Mouse (Mus musculus) spleen, postnatal 4 days (tissue): Measurements from ENCODE around the gene Asphd1.

Source experiments
- DNase-seq, 2 experiments: peaks; one replicate each; pipeline ENCODE4 v3.0.0; 2022; ENCODE audit warnings: low spot score in 2 of 2

Gene Asphd1

GRCm38 (mm10) chr7:126949403-126949792, at the start of gene Asphd1:
Gene Asphd1, minus strand, starts transcription at chr7:126949582.
- no peak for DNase-seq

DNA sequence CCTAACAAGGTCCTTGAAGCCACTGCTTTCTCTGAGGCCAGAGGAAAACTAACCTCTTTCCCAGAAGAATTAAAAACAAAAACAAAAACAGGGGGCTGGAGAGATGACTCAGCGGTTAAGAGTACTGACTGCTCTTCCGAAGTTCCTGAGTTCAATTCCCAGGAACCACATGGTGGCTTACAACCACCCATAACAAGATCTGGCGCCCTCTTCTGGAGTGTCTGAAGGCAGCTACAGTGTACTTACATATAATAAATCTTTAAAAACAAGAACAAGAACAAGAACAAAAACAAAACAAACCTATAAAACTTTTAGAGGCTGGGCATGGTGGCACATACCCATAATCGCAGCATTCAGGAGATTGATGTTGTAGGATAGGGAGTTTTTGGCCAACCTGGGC, 47.1 kb upstream of the Asphd1 start:
- no peak for DNase-seq

- no peak for DNase-seq
Measured at GRCm38 (mm10) chr7:126988816-126989215, 39.4 kb upstream of the Asphd1 start.

DNA sequence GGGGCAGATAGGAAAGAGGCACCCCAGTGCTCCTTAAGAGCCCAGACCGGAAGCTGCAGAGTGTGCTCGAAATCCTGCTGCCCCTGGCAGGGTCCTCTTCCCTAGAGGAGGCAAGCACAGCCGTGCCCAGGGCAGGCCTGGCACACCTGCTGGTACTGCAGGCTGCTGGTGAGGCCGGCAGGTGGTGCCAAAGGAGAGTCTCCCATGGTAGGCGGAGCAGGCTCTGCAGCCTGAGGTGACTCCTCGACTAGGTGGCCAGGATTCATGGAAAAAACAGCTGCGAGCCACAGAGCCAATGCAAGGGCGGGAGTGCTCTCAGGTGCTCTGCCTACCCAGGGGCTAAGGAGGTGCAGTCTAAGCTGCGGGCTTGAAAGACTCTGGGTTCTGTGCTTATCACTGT, 36.9 kb upstream of the Asphd1 start:
- DNase-seq, result no peak

DNA sequence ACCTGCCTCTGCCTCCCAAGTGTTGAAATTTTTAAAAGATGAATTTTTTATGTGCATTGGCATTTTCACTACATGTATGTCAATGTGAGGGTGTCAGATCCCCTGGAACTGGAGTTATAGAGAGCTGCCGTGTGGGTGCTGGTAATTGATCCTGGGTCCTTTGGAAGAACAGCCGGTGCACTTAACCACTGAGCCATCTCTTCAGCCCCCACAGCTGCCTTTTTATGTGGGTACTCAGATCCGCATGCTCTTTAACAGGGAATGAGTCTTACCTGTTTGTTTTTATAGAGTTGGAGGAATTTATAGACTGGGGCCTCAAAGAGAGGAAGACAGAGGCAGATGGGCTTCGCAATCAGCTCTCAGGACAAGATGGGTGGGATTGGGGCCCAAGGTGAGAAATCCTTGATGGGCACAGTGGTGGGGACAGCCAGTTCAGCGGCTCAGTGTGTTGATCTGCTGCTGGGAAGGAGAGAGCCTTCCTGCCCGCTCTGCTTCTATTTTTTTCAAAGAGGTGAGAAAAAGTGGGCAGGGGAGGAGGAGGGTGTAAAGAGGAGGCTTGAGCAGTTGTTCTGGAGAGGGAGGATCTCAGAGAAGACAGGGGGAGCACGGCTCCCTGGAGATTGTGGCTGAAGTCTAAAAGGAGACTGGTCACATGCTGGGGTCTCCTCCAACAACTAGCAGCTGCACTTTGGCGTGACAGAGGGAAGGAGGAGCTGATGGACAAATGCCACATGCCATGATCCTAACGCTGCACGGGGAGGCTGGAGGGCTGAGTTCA, 35.5 kb upstream of the Asphd1 start:
- no peak for DNase-seq

GRCm38 (mm10) chr7:126983113-126983512, 33.7 kb upstream of the Asphd1 start:
- DNase-seq, result no peak

DNA sequence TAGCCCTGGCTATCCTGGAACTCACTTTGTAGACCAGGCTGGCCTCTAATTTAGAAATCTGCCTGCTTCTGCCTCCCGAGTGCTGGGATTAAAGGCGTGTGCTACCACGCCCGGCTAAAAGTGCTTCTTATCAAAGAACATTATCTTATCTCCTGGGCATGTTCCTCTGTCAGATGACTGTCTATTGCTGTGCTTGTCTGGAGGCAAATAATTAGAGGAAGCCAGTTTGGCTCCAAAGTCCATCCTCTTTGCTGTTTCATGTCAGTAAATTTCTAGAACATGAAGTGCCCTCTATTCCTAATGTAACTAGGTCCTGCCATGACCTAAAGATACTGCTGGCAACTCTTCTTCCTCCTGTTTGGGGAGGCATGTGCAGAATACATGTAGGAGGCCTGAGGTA, 32.7 kb upstream of the Asphd1 start:
- no peak for DNase-seq

GRCm38 (mm10) chr7:126981601-126982000, 32.2 kb upstream of the Asphd1 start:
- no peak for DNase-seq

DNA sequence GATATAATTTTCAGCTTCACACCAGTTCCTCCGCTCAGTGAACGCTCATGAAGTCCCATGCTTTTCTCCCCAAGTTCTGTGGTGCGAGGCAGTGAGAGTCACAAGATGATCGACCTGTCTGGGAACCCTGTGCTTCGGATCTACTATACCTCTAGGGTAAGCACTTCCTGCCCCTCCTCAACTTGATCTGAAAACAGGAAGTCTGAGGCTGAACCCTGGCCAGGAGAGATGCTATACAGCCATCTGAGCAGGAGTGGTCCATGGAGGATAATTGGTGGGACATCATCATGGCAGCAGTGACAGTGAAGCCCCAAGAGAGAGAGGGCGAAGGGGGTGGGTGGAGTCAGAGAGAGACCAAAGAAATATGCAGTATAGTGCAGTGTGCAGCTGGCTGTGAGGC, 29.5 kb upstream of the Asphd1 start:
- DNase-seq, result no peak

DNA sequence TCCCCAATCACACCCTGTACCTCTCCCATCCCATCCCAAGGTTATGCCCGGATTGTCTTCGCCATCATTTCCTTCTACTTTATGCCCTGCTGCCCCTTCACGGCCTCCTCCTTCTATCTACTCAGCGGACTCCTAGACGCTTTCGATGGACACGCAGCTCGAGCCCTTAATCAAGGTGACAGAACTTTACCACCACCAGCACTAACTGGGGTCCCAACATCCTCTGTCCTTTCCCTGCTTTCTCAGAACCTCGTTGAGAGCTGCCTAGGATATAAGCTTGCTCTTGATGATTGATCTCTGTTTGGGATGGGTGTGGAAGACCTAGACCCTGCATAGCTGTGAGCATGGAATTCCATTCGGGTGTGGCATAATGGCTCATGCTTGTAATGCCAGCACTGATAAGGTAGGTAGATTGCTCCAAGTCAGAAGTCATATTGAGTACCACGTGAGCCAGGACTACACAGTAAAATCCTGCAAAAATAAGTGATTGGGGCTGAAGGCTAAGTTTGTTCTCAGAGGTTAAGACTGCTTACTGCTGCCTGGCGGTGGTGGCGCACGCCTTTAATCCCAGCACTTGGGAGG, 27.6 kb upstream of the Asphd1 start:
- no peak for DNase-seq

- DNase-seq, result peak; percentile 95 to 99
Measured at GRCm38 (mm10) chr7:126975950-126976866, 26.8 kb upstream of the Asphd1 start, which contains the start of gene Cdiptos. Gene Cdiptos, minus strand, starts transcription at chr7:126976098.

- DNase-seq, result no peak
Measured at GRCm38 (mm10) chr7:126975893-126975949, 26.3 kb upstream of the Asphd1 start, which contains the start of gene Cdipt. Gene Cdipt, plus strand, starts transcription at chr7:126975914.

DNA sequence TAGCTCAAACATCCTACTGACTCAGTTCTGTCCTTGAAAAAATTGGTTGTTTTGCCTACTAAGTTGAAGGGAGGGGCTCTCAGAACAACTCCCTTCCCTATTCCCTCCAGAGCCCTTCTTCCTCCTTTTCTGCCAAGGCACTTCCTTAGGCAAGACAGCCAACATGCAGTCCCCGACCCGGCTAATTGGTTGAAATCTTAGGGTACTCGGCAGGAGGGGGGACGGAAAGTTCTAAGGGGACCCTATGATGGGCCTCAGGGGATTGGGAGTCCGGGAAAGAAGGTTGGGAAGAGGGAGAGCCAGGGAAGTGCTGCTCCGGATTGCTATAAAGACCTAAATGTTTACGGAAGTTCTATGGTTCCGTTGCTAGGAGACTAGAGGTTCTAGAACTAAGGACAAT, 26.1 kb upstream of the Asphd1 start:
- no peak for DNase-seq

DNA sequence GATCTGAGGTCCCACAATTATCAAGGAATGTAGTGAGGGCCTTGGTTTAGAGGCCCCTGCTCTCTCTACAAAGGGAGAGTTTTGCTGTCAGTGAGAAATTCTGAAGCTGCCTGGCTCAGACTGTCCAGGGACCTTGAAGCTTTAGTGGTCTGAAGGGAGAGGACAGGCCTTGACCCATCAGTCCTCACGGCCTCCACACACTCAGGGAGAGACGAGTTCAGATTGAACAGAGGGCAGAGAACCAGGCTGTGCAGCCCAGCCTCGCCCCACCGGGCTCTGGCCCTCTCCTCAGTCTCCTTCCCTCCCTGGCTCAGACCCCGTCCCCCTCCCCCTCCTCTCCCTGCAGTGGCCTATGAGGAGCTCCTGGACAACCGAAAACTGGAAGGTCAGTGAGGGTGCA, 18.0 kb upstream of the Asphd1 start:
- DNase-seq, result no peak

DNA sequence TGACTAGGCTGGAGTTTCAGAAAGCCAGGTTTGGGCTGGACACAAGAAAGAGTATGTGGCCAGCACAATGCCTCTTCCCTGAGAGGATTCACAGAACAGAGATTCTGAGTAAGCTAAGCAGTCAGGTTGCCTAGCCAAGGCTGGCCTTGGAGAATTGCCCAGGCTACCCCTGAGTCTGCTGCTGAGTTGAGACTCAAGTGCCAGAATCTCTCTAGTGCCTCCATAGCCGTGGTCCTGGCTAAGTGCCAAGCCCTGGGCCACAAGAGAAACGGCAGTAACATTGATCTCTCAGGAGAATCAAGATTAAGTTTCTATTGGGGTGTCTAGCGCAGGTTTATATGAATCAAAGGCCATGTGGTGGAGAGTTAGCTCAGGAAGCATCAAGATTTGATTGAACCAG, 16.2 kb upstream of the Asphd1 start:
- no peak for DNase-seq

GRCm38 (mm10) chr7:126963548-126964286, 14.3 kb upstream of the Asphd1 start:
- DNase-seq, result no peak

GRCm38 (mm10) chr7:126961965-126962364, 12.6 kb upstream of the Asphd1 start:
- DNase-seq, result no peak

- no peak for DNase-seq
Measured at GRCm38 (mm10) chr7:126961095-126961494, 11.7 kb upstream of the Asphd1 start.

DNA sequence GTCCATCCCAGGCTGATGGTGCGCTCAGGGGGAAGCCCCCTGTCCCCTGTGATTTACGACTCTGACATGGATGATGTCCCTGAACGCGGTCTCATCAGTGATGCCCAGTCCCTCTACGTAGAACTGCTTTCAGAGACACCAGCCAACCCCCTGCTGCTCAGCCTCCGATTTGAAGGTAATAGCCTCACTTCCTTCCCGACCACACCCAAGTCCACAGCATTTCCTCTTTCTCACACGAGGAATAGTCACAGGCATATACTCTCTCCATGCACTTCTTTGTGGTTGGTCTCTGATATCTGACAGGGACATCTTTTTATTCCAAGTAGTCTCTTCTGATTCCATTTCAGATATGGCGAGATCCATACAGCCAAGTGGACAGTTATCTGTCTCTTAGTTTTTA, 10.4 kb upstream of the Asphd1 start:
- DNase-seq, result no peak

GRCm38 (mm10) chr7:126955125-126955524, 5.7 kb upstream of the Asphd1 start:
- no peak for DNase-seq

GRCm38 (mm10) chr7:126952646-126953045, 3.3 kb upstream of the Asphd1 start:
- DNase-seq, result no peak

- no peak for DNase-seq
Measured at GRCm38 (mm10) chr7:126951741-126952140, 2.4 kb upstream of the Asphd1 start.
